ENCODE assay signal across 13 mouse cellular contexts in genomic region chr5:133171266-133171665, GRCm38 (mm10).
"Had no signal": no experiment of that assay in that cellular context is flagged by ENCODE, and none has a peak within 500 bp of the region (broad histone marks: within the 10 kb centered on the region; RNA-seq: fewer than 3 reads in every experiment).

No protein-coding gene starts in this region.

- H3K4me1 ChIP-seq: liver, embryonic 13.5 days; megakaryocyte, embryonic 14.5 days; midbrain, embryonic 15.5 days had no signal

- H3K27ac ChIP-seq: limb, embryonic 12.5 days; liver, embryonic 13.5 days; lung, embryonic 15.5 days; macrophage; midbrain, embryonic 15.5 days; neural tube, embryonic 12.5 days had no signal

- H3K27me3 ChIP-seq: limb, embryonic 12.5 days; liver, embryonic 13.5 days; lung, embryonic 15.5 days; megakaryocyte, embryonic 14.5 days; midbrain, embryonic 15.5 days; neural tube, embryonic 12.5 days had no signal

- H3K9ac ChIP-seq: limb, embryonic 12.5 days; liver, embryonic 13.5 days; liver, postnatal 0 days; lung, embryonic 15.5 days; midbrain, embryonic 15.5 days; neural tube, embryonic 12.5 days had no signal

- DNase-seq: kidney, postnatal 25 days; liver; liver, embryonic 13.5 days; liver, postnatal 0 days; lung, postnatal 14 days; right cerebral cortex, postnatal 14 days; thymus, postnatal 36 days had no signal

- H3K36me3 ChIP-seq: limb, embryonic 12.5 days; liver, embryonic 13.5 days; lung, embryonic 15.5 days; midbrain, embryonic 15.5 days; neural tube, embryonic 12.5 days had no signal

- H3K4me3 ChIP-seq: limb, embryonic 12.5 days; liver, embryonic 13.5 days; lung, embryonic 15.5 days; megakaryocyte, embryonic 14.5 days; midbrain, embryonic 15.5 days; neural tube, embryonic 12.5 days had no signal
